Mouse (Mus musculus): ENCODE data around the gene 5730409E04Rik.
A peak's percentile ranks its signal among the peaks of the same experiment; 100 is the strongest.

The 5730409E04Rik gene

DNA sequence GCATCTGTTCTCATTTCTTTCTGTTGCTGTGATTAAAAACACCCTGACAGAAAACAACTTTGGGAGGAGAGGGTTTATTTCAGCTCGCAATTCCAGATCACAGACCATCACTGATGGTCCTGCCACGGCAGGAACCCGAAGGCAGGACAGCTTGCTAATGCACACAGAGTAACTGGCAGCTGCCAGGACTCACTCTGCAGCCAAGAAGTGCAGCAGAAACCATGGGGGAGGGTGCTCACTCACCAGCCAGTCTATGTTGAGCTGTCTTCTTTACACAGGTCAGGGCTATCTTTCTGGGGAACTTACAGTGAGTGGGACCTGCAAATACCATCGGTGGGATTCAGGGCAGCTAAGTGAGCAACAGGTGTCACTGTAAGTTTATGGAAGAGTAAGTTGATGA lies 27.8 kb downstream of the 5730409E04Rik start:
- DNase-seq (ENCODE audit: low read depth, low spot score) = no peak

DNA sequence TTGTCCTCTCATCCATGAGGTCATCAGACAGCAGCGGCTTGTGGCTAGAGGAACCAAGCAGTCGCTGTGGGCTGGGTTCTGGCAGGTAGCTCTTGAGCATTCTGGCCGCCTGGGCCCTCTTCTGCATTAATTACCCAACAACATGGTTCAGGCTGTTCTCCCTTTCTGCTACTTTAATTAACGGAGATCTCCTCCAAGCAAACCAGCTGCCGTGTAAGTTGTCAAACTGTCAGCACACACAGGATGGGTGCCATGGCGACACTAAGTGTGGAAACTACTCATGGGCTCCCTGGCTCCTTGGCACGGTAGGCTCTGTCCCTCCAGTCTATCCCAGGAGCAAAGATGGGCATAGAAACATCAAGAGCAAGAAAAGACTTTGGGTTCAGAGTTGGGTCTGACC lies 29.7 kb downstream of the 5730409E04Rik start:
- no peak for DNase-seq (ENCODE audit: low read depth, low spot score)

DNA sequence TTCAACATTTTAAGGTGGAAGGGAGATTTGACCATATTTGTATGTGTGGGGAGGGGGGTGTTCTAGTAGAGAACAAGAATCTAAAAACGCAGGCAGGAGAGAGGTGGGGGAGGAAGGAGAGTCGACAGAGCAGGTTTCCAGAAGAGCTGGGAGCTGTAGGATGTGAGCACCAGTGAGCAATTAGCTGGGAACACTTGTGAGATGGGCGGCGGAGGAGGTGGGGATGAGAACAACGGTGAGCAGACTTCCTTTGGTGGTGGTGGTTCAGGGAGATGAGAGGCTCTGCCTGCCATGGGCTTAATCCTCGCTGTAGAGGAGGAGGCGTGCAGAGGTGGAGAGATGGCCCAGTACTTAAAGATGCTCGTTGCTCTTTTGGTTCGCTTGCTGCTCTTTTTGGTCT lies 32.3 kb downstream of the 5730409E04Rik start:
- no peak for DNase-seq (ENCODE audit: low read depth, low spot score)

DNA sequence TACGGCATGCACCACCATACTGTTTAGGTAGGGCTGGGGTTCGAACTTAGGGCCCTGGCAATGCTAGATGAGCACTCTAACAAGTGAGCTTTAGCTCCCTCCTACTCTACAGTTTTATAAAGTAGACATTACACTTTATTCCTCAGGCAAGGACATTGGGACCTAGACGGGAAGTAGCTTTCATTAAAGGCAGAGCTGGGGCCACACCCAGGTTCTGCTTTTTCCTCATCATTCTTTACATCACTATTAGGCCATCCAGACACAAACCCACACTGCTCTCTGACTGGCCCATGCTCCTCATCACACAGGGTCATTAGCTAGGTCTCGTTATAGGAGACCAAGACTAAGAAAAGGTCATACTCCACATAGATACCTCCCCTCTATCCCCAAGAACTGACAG lies 34.2 kb downstream of the 5730409E04Rik start:
- DNase-seq (ENCODE audit: low read depth, low spot score) = no peak

DNA sequence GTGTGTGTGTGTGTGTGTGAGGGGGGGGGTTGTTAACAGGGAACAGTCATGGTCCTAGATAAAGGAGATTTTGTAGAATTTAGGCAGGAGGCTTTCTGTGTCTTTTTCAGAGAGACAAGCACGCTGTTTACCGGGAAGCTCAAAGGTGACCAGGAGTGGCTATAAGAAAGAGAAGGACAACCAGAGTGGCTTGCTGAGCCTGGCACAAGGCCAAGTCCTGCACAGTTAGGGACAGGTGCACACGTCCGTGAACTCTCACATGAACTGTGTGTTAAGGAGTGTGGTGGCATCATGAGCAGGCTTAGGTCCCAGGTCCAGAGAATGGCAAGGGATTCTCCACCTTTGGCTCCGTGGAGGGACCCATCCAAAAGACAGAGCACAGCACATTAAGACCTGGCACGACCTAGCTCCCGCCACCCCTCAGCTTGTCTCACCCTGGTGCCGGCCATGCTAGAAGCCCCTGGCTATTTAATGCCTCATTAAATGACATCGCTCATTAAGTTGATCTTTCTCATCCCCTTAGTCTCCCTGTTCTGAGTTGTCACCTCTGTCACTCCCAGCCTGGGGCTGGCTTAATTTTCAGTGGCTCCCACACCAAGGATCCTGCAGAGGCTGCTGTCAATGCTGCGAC lies 34.8 kb downstream of the 5730409E04Rik start:
- DNase-seq (ENCODE audit: low read depth, low spot score) = no peak

DNA sequence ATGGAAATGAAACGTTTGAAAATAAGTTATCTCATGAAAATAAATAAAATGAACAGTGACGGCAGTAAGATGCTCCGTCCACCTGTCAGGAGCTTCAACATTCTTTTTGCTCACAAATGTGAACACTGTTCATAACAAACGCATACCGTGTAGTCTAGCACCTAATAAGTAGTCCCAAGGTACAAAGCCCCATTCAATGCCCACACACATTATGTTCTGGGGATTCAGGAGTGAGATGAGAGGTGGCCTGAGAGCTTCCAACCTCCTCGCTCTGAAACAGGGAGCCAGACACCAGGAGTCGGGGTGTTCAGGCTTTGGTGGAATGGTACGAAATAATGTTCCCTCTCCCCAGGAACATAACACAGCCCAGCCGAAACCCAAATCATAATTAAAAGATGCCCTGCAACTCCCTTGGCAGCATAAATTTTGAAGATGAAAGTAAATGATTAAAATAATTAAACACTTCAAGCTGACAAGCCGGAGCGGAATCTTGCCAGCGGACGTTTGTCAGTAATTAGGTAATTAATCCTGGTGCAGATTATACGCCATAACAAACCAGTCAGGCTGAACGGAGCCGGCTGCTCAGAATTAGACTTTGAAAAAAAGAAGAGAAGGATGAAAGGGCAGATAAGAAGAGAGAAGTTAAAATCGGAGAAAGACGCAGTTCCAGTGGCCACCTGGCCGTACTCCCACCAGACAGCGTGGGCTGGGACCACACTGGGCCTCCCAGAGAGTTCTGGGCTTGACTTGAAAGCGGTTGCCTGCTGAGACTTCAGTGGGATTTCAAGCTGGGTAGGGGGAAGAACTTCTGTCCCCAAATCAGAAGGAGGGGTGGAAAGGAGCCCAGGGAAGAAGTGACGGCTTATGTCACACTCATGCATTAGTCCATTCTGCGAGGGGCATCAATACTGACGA lies 38.6 kb downstream of the 5730409E04Rik start:
- DNase-seq (ENCODE audit: low read depth, low spot score) = peak; percentile 32

DNA sequence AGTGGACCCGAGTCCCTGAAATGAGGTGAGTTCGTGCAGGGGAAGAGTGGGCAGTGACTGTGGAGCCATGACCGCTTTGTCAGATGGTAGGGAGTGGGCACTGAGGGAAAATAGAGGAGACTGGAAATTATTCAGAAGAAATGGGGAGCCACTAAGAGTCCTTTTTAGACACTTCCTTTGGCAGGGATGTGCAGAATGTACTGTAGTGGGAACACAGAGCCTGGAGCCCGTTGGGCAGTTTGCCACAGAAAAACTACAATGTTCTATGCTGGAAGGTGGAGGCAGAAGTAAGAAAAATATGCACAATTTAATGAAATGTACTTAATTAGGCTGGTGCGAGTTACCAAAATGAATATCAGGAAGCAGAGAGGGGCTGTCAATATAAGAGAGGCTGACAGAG lies 43.5 kb downstream of the 5730409E04Rik start:
- no peak for DNase-seq (ENCODE audit: low read depth, low spot score)

DNA sequence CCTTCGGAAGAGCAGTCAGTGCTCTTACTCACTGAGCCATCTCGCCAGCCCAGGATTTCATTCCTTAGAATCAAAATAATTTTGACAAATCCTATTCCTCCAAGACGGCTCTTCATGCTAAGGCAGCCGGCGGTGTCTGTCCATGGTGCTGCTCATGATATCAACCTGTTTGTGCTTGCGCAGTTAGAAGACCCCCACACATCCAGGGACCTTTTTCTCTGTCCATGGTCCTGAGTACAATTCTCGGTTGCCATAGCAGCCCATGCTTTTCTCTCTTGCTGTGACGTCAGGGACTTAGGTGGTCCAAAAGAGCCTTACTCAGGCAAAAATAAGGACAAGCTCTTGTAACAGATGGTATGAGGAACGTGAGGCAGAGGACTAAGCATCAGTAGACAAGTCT lies 45.7 kb downstream of the 5730409E04Rik start:
- no peak for DNase-seq (ENCODE audit: low read depth, low spot score)

DNA sequence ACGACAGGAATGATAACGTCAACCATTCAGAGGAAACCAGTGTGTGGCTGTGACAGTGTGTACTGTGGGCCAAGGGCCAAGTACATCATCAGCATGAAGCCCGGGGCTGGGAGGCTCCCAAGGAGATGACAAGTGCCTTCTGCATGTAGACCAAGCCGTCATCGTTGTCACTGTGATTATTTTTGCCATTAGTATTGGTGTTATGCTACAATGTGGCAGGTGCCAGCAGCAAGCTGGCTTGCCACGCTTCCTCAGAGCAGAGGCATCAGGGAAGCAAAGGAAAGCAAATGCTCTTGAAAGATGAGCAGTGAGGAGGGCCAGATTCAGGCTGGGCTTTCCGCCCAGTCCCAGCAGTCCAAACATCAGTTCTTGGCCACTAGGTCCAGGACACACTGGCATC lies 51.6 kb downstream of the 5730409E04Rik start:
- no peak for DNase-seq (ENCODE audit: low read depth, low spot score)
